Mouse (Mus musculus): ENCODE data around the gene Slc25a47. TPM values are rescaled to one million over a fixed set of nuclear protein-coding genes. Genes with fewer than 3 reads are reported as not detected.

Slc25a47 gene
- polyA plus RNA-seq, 1 experiment from 2014 or later = 4.3 TPM

DNA sequence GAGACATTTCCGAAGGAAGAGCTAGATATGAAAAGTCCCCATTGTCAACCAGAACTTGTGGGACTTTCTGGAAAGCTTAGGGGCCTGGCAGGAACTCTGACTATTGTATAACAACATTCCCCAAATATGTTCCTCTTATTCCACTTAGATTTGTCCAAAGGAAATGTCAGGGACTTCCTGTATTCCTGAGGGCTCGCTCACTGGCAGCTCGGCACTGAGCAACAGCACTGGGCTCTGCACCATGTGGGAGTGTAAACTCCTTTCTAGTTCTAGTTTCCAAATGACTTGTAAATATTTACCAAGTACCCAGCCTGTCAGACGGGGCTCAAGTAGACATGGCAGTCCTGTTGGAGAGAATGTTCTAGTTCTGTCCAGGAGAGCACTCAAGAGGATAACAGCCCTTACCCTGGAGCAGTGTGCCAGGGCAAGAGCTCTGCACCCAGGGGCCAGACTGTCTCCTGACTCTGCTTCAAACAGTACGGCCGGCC, 29.2 kb downstream of the Slc25a47 start:
- ATAC-seq (replicated peaks; ENCODE audit: insufficient number of reproducible peaks, insufficient read depth, low FRiP score, low read depth) = no peak; the same call in 1 of the 2 replicates
- peaks cover 65% of the 10 kb centered on the region for H3K36me3 ChIP-seq
- peak overlapping the region; percentile 64 for H3K27ac ChIP-seq

DNA sequence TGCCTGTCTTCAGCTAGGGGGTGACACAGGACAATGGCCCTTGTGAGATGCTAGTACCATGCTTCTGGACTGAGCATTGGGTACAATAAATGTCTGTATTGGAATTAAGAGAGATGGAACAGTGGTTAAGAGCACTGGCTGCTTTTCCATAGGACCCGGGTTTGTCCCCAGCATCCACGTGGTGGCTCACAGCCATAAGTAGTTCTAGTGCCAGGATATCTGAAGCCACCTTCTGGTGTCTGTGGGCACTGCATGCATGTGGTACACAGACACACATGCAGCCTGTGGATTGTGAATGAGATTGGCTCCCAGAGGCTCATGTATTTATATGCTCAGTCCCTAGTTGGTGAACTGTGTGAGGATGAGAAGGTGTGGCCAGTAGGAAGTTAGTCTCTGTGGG, 33.7 kb downstream of the Slc25a47 start:
- no peak overlapping the region for H3K4me3 ChIP-seq
- H3K36me3 ChIP-seq = peaks cover 73% of the 10 kb centered on the region
- no peak overlapping the region for H3K4me2 ChIP-seq
- H3K27me3 ChIP-seq = no peaks in the 10 kb centered on the region
- 86% methylated on average over 2 of the region's 2 CpGs for WGBS
- no peak overlapping the region for H3K9ac ChIP-seq
- 0 out of 2 replicates have a peak, but pooled peaks cover 1% of the 10 kb centered on the region for H3K4me1 ChIP-seq (replicated peaks)
- no peak for ATAC-seq (replicated peaks; ENCODE audit: insufficient number of reproducible peaks, insufficient read depth, low FRiP score, low read depth)
- H3K27ac ChIP-seq = no peak overlapping the region
- H3K9me3 ChIP-seq (replicated peaks) = no peaks in the 10 kb centered on the region

More for the DNA sequence above, 29.2 kb downstream of the Slc25a47 start:
- WGBS = 80% methylated on average over 6 of the region's 6 CpGs
- H3K9me3 ChIP-seq (replicated peaks) = no peaks in the 10 kb centered on the region
- H3K27me3 ChIP-seq = no peaks in the 10 kb centered on the region
- H3K4me3 ChIP-seq = no peak overlapping the region
- no peak overlapping the region for H3K4me2 ChIP-seq
- no peak overlapping the region for H3K9ac ChIP-seq
- 0 out of 2 replicates have a peak, but pooled peaks cover 3% of the 10 kb centered on the region for H3K4me1 ChIP-seq (replicated peaks)

DNA sequence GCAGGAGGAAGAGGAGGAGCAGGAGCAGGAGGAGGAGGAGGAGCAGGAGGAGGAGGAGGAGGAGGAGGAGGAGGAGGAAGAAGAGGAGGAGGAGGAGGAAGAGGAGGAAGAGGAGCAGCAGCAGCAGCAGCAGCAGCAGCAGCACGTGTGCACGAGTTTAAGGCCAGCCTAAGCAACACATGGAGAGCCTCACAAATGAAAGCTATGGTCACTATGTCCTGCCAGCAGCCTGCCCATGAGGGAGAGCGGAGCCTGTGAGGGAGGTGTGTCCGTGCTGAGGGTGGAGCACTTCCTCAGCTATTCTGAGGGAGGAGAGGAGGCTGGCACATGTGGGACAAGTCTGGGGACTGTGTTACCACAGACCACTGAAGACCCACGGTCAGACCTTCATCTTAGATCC, 37.3 kb downstream of the Slc25a47 start:
- Histone ChIP-seq H3K36me3 (peaks cover 74% of the 10 kb centered on the region), H3K27ac (no peak overlapping the region), H3K9ac (no peak overlapping the region), H3K4me3 (no peak overlapping the region), H3K9me3 (replicated peaks) (no peaks in the 10 kb centered on the region), H3K27me3 (no peaks in the 10 kb centered on the region), H3K4me1 (replicated peaks) (no peaks in the 10 kb centered on the region), H3K4me2 (no peak overlapping the region)
- 77% methylated on average over 5 of the region's 5 CpGs for WGBS
- no peak for ATAC-seq (replicated peaks; ENCODE audit: insufficient number of reproducible peaks, insufficient read depth, low FRiP score, low read depth)

DNA sequence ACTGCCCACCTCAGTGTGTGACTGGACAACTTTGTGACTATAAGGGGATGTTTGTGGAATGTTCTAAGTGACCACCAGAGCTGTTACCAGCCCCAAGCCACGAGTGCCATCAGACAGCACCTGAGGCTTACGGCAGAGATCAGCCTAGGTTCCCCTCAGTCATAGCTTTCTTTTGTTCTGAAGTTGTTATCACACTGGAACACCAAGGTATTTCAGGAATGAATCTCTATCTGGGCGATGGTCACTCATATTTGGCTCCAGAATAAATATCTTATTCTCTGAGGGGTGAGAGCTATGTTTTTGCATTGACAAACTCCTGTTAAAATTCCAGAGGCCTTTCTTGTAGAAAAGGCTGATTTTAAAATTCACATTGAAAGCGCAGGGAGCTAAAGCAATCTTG, 43.3 kb downstream of the Slc25a47 start:
- H3K9ac ChIP-seq = no peak overlapping the region
- peaks cover 55% of the 10 kb centered on the region for H3K36me3 ChIP-seq
- H3K4me2 ChIP-seq = no peak overlapping the region
- no peak overlapping the region for H3K4me3 ChIP-seq
- no peak overlapping the region for H3K27ac ChIP-seq
- ATAC-seq (replicated peaks; ENCODE audit: insufficient number of reproducible peaks, insufficient read depth, low FRiP score, low read depth) = no peak
- H3K4me1 ChIP-seq (replicated peaks) = no peaks in the 10 kb centered on the region
- H3K27me3 ChIP-seq = no peaks in the 10 kb centered on the region
- H3K9me3 ChIP-seq (replicated peaks) = no peaks in the 10 kb centered on the region
- WGBS = 67% methylated on average over 4 of the region's 4 CpGs

DNA sequence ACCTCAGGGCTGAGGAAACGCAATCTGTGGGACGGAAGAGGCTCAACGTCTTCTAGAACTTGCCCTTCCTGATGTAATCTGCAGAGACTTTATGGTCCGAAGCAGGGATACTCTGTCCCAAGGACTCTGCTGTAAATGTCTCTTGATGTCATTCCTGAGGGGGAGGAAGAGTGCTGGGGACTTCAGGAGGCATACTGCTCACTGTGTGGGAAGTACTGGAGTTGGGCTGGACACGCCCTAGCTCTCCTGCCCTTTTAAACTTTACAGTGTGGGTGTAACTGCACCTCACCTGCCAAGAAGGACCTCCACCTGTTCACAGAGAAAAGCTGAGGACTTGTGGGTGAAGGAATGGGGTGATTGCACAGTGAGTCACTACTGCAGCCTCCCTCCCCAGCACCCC, 44.8 kb downstream of the Slc25a47 start:
- H3K9ac ChIP-seq = no peak overlapping the region
- no peak overlapping the region for H3K4me2 ChIP-seq
- H3K4me3 ChIP-seq = no peak overlapping the region
- H3K27ac ChIP-seq = no peak overlapping the region
- no peaks in the 10 kb centered on the region for H3K27me3 ChIP-seq
- ATAC-seq (replicated peaks; ENCODE audit: insufficient number of reproducible peaks, insufficient read depth, low FRiP score, low read depth) = no peak
- WGBS = 90% methylated on average over 5 of the region's 5 CpGs
- H3K9me3 ChIP-seq (replicated peaks) = no peaks in the 10 kb centered on the region
- peaks cover 42% of the 10 kb centered on the region for H3K36me3 ChIP-seq
- no peaks in the 10 kb centered on the region for H3K4me1 ChIP-seq (replicated peaks)

DNA sequence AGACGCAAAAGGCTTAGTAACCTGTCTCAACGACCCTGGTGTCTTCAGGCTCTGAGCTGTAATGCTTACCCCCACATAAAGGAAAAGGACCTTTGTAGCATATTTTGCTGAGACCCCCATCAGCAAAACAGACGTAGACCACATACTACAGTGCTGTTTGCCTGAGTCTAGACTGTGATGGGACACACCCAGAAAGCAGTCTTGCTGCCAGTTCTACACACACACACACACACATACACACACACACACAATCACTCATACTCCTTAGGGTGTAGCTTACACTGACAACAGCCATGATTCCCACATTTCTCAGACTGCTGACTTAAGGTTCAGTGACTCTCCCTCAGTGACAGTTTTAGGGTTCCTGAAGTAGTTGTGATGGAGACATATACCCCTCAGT, 45.3 kb downstream of the Slc25a47 start:
- Histone ChIP-seq H3K4me3 (no peak overlapping the region), H3K4me1 (replicated peaks) (no peaks in the 10 kb centered on the region), H3K36me3 (peaks cover 45% of the 10 kb centered on the region), H3K4me2 (no peak overlapping the region), H3K9me3 (replicated peaks) (no peaks in the 10 kb centered on the region), H3K9ac (no peak overlapping the region), H3K27me3 (no peaks in the 10 kb centered on the region), H3K27ac (no peak overlapping the region)
- ATAC-seq (replicated peaks; ENCODE audit: insufficient number of reproducible peaks, insufficient read depth, low FRiP score, low read depth) = no peak
- 80% methylated on average over 3 of the region's 3 CpGs for WGBS

DNA sequence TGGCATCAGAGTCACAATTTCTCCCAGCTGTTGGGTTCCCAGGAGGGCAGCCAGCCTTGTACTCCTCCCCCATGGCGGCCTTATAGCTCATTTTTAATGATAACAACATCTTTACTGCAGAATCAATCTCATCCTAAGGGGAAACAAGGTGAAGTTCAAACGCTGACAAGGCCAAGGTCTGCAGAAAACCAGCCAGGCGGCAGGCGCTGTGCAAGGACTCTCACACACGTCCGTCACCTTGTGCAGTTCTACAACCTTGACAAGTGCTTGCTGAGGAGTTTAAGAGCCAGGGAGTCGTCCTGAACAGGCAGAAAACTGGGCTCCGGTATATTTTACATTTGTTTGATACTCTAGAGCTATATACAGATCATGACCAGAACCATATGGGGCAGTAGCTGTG, 46.9 kb downstream of the Slc25a47 start:
- Histone ChIP-seq H3K4me2 (no peak overlapping the region), H3K4me3 (no peak overlapping the region), H3K4me1 (replicated peaks) (no peaks in the 10 kb centered on the region), H3K9ac (no peak overlapping the region), H3K27me3 (no peaks in the 10 kb centered on the region), H3K36me3 (peaks cover 57% of the 10 kb centered on the region), H3K9me3 (replicated peaks) (no peaks in the 10 kb centered on the region), H3K27ac (no peak overlapping the region)
- WGBS = 79% methylated on average over 8 of the region's 8 CpGs
- ATAC-seq (replicated peaks; ENCODE audit: insufficient number of reproducible peaks, insufficient read depth, low FRiP score, low read depth) = no peak

DNA sequence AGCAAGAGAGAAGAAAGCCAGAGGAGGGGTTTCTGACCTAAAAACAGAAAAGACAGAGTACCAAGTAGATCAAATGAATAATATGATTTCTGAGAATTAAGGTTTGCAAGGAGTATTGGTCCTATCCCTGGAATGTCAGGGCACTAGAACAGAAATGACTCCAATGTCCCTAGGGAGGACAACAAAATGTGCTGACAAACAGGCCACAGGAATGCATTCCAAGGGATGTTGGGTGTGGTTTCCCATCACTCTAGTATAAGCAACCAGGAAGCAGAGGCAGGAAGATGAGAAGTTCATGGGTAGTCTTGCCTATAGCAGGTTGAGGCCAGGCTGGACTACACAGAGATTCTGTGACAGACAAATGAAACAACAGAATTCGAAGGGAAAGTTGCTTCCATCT, 50.1 kb downstream of the Slc25a47 start:
- H3K4me3 ChIP-seq = no peak overlapping the region
- H3K4me2 ChIP-seq = no peak overlapping the region
- no peak overlapping the region for H3K9ac ChIP-seq
- no peaks in the 10 kb centered on the region for H3K9me3 ChIP-seq (replicated peaks)
- H3K27me3 ChIP-seq = no peaks in the 10 kb centered on the region
- H3K4me1 ChIP-seq (replicated peaks) = no peaks in the 10 kb centered on the region
- 87% methylated on average over 1 of the region's 1 CpGs for WGBS
- no peak overlapping the region for H3K27ac ChIP-seq
- ATAC-seq (replicated peaks; ENCODE audit: insufficient number of reproducible peaks, insufficient read depth, low FRiP score, low read depth) = no peak
- peaks cover 53% of the 10 kb centered on the region for H3K36me3 ChIP-seq

DNA sequence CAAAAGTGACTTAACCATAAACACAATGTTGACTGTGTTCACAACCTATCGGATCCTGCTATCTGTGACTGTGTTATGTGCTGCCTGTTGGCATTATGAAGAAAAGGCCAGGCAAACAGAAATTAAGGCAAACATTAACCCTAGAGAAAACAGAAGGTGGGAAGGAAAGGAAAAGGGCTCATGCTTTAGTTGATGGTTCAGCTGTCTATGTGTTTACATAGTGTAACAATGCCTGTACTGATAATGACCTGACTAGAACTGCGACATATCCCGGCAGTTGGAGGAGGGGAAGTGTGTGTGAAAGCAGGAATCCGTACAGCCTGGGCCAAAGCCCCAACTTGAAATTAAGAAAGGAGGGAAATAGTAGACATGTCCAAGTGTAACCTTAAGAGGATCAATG, 51.2 kb downstream of the Slc25a47 start:
- peaks cover 50% of the 10 kb centered on the region for H3K36me3 ChIP-seq
- no peak overlapping the region for H3K9ac ChIP-seq
- no peaks in the 10 kb centered on the region for H3K4me1 ChIP-seq (replicated peaks)
- H3K4me2 ChIP-seq = no peak overlapping the region
- no peaks in the 10 kb centered on the region for H3K27me3 ChIP-seq
- WGBS = 79% methylated on average over 4 of the region's 4 CpGs
- ATAC-seq (replicated peaks; ENCODE audit: insufficient number of reproducible peaks, insufficient read depth, low FRiP score, low read depth) = no peak
- H3K27ac ChIP-seq = no peak overlapping the region
- no peak overlapping the region for H3K4me3 ChIP-seq
- no peaks in the 10 kb centered on the region for H3K9me3 ChIP-seq (replicated peaks)

DNA sequence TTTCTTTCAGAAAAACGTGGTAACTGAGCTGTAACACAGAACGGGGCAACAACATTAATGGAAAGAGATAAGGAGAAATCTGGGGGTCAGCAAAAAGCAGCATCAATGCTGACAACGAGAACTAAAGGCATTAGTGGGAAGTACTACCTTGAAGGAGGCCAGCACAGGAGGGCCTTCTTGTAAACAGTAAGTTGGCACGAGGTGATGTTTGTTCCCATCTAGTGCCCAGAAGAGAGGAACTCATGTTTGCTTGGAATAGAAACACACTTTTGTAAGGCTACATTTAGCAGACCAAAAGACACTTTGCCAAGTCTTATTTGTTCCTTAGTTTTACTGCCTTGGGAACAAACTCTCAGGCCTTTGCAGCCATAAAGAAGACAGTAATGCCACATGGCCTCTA, 52.8 kb downstream of the Slc25a47 start:
- 63% methylated on average over 4 of the region's 4 CpGs for WGBS
- no peaks in the 10 kb centered on the region for H3K9me3 ChIP-seq (replicated peaks)
- peaks cover 42% of the 10 kb centered on the region for H3K36me3 ChIP-seq
- no peak for ATAC-seq (replicated peaks; ENCODE audit: insufficient number of reproducible peaks, insufficient read depth, low FRiP score, low read depth)
- H3K27me3 ChIP-seq = no peaks in the 10 kb centered on the region
- peaks cover 9% of the 10 kb centered on the region for H3K4me1 ChIP-seq (replicated peaks)
- no peak overlapping the region for H3K27ac ChIP-seq
- H3K4me3 ChIP-seq = no peak overlapping the region
- no peak overlapping the region for H3K4me2 ChIP-seq
- H3K9ac ChIP-seq = no peak overlapping the region

DNA sequence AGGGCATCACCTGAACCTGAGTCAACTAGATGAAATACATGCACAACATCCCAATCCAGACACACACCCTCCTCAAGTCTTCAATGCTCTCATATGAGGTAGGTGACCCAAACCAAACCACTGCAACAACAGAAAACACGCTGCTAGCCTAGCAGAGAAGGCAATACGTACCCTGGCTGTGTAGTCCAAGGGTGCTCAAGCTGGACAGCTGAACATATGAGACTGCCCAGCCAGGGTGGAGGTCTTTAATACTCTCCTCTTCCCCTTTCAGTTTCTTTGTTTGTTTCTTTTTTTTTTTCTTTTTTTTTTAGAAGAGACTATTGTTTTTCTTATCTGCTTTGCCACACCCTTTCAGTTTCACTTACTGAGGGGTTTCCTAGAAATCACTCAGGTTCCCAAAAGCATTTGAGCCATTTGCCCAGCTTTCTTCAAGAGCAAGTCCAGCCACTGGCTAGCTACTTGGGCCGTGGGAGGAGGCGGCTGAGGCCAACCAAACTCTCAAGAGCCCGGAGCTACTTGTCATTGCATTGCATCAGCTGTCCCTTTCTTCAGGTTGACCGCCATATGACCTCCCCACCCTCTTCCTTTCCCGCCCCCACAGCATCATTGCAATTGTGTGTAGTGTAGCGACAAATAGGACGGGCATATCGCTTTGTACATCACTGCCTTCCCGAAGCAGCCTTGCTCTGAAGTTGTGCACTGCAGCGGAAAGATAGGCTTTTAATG, 57.3 kb downstream of the Slc25a47 start, which contains the start of gene Wdr25:
Gene Wdr25, plus strand, starts transcription at position 643 of the 726 bp plus-strand sequence.
- peak within 1 kb of the TSS; percentile 79 for H3K4me2 ChIP-seq
- no peaks in the 10 kb centered on the region for H3K9me3 ChIP-seq (replicated peaks)
- peaks cover 9% of the 10 kb centered on the region; the same call in 1 of the 2 replicates for H3K36me3 ChIP-seq
- H3K4me1 ChIP-seq (replicated peaks) = peaks cover 14% of the 10 kb centered on the region
- no peak for ATAC-seq (replicated peaks; ENCODE audit: insufficient number of reproducible peaks, insufficient read depth, low FRiP score, low read depth)
- peak within 1 kb of the TSS; percentile 80 for H3K9ac ChIP-seq
- 0 out of 2 replicates have a peak within 1 kb of the TSS, but pooled peaks have one; percentile 11 for H3K27ac ChIP-seq
- H3K27me3 ChIP-seq = no peaks in the 10 kb centered on the region
- WGBS = 16% methylated on average over 12 of the region's 12 CpGs
- peak within 1 kb of the TSS; percentile 86 for H3K4me3 ChIP-seq

Data from heart, embryonic 15.5 days (tissue).